In the genomic region with DNA sequence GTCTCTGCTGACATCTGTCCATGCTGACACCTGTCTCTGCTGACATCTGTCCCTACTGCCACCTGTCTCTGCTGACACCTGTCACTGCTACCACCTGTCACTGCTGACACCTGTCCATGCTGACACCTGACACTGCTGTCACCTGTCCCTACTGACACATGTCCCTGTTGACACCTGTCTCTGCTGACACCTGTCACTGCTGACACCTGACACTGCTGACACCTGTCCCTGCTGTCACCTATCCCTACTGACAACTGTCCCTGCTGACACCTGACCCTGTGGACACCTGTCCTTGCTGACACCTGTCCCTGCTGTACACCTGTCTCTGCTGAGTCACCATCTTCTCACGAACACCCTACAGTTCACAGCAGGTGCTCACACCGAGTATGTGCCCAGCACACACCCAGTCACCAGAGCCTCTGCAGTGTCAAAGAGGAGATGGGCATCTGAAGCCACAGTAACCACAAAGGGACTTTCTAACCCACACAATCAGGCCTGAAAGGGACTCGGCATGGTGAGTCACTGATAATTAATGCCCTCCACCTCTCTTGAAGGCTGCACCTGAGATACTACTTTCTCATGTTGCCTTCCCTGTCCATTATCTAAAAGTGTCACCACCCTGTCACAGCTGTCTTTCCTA, we compare ENCODE assay signal across 23 mouse cellular contexts. TPM values are rescaled to one million over a fixed set of nuclear protein-coding genes. Genes with fewer than 3 reads are reported as not detected.
DNase-seq lines count a peak whose midpoint lies in the region; ATAC-seq and TF ChIP-seq lines count a peak whose summit lies in the region.
"Had no signal": no experiment of that assay in that cellular context is flagged by ENCODE, and none has a peak within 500 bp of the region (broad histone marks: within the 10 kb centered on the region; RNA-seq: fewer than 3 reads in every experiment).

No protein-coding gene starts in this region.

- H3K27me3 ChIP-seq in liver, embryonic 12.5 days (replicated peaks): no peaks in the 10 kb centered on the region
- no peaks in the 10 kb centered on the region for H3K27me3 ChIP-seq in liver, embryonic 11.5 days (replicated peaks; ENCODE audit: control insufficient read depth, insufficient read depth, low read length)
- H3K27me3 ChIP-seq in C2C12 (ENCODE audit: control insufficient read depth, insufficient read depth, insufficient read length): no peaks in the 10 kb centered on the region
- H3K27me3 ChIP-seq in hindbrain, embryonic 14.5 days (ENCODE audit: control insufficient read depth, insufficient read depth, low read length): no peaks in the 10 kb centered on the region
- H3K27me3 ChIP-seq in midbrain, embryonic 16.5 days (ENCODE audit: control insufficient read depth, insufficient read depth, low read depth, low read length): no peaks in the 10 kb centered on the region
- H3K27me3 ChIP-seq: forebrain, embryonic 12.5 days; heart, embryonic 15.5 days; hindbrain, embryonic 13.5 days; limb, embryonic 13.5 days; midbrain, embryonic 12.5 days had no signal

- DNase-seq in liver, embryonic 11.5 days (ENCODE audit: low spot score): no peak
- DNase-seq in natural killer cell, adult 2 months (ENCODE audit: low spot score in 2 of 2): peak; percentile 33 to 56
- DNase-seq in adrenal gland, adult 18-20 months (ENCODE audit: low spot score in 2 of 2): no peak
- DNase-seq in hindbrain, embryonic 14.5 days (ENCODE audit: low spot score): no peak
- DNase-seq: adrenal gland, postnatal 25 days; B cell, adult 2 months; cerebellum, adult 8-10 months; gastrocnemius, postnatal 36 days; heart, postnatal 36 days; kidney, postnatal 4 days; lung, adult 2 months; thymus, adult 18-20 months; thymus, postnatal 36 days had no signal

- H3K9ac ChIP-seq in liver, embryonic 12.5 days: no peak overlapping the region
- H3K9ac ChIP-seq in liver, embryonic 11.5 days (ENCODE audit: low read depth, low read length): no peak overlapping the region
- H3K9ac ChIP-seq in hindbrain, embryonic 14.5 days: no peak overlapping the region
- no peak overlapping the region for H3K9ac ChIP-seq in midbrain, embryonic 16.5 days (ENCODE audit: low read depth, low read length)
- H3K9ac ChIP-seq: forebrain, embryonic 12.5 days; heart, embryonic 15.5 days; hindbrain, embryonic 13.5 days; limb, embryonic 13.5 days; midbrain, embryonic 12.5 days had no signal

- no peak for TF ChIP-seq CTCF in C2C12 (IDR thresholded peaks at IDR 0.05; ENCODE audit: control insufficient read depth, insufficient read depth, insufficient read length)

- 21% methylated on average over 3 of the region's 3 CpGs for WGBS in liver, embryonic 12.5 days (ENCODE audit: insufficient replicate concordance)
- 58% methylated on average over 3 of the region's 3 CpGs for WGBS in liver, embryonic 11.5 days
- WGBS in hindbrain, embryonic 14.5 days: 78% methylated on average over 3 of the region's 3 CpGs
- WGBS in midbrain, embryonic 16.5 days: 76% methylated on average over 3 of the region's 3 CpGs

- peaks cover 6% of the 10 kb centered on the region for H3K9me3 ChIP-seq in liver, embryonic 12.5 days (replicated peaks)
- H3K9me3 ChIP-seq in liver, embryonic 11.5 days (ENCODE audit: control insufficient read depth, low read length): peaks cover 6% of the 10 kb centered on the region; the same call in 1 of the 2 replicates
- peaks cover 5% of the 10 kb centered on the region; the same call in 1 of the 2 replicates for H3K9me3 ChIP-seq in hindbrain, embryonic 14.5 days (ENCODE audit: control insufficient read depth, low read length)
- no peaks in the 10 kb centered on the region for H3K9me3 ChIP-seq in midbrain, embryonic 16.5 days (replicated peaks; ENCODE audit: control insufficient read depth, low read length, poor library complexity, severe bottlenecking)
- H3K9me3 ChIP-seq: forebrain, embryonic 12.5 days; hindbrain, embryonic 13.5 days; midbrain, embryonic 12.5 days had no signal

- ATAC-seq in liver, embryonic 12.5 days: peak; percentile 44; the same call in 1 of the 2 replicates
- ATAC-seq in liver, embryonic 11.5 days (replicated peaks; ENCODE audit: low FRiP score): no peak; the same call in 1 of the 2 replicates
- ATAC-seq in granulocyte monocyte progenitor cell, adult 5-6 weeks (replicated peaks; ENCODE audit: poor library complexity, severe bottlenecking): peak; percentile 30; the same call in 1 of the 2 replicates
- no peak for ATAC-seq in hindbrain, embryonic 14.5 days (ENCODE audit: low FRiP score)
- no peak for ATAC-seq in midbrain, embryonic 16.5 days

- H3K4me2 ChIP-seq in liver, embryonic 12.5 days: no peak overlapping the region
- H3K4me2 ChIP-seq in liver, embryonic 11.5 days: no peak overlapping the region
- H3K4me2 ChIP-seq in hindbrain, embryonic 14.5 days (replicated peaks): no peak overlapping the region
- H3K4me2 ChIP-seq in midbrain, embryonic 16.5 days (ENCODE audit: low read length): no peak overlapping the region
- H3K4me2 ChIP-seq: forebrain, embryonic 12.5 days; heart, embryonic 15.5 days; hindbrain, embryonic 13.5 days; limb, embryonic 13.5 days; midbrain, embryonic 12.5 days had no signal

- H3K4me3 ChIP-seq in liver, embryonic 12.5 days: no peak overlapping the region
- no peak overlapping the region for H3K4me3 ChIP-seq in liver, embryonic 11.5 days (ENCODE audit: low read depth, low read length)
- no peak overlapping the region for H3K4me3 ChIP-seq in C2C12 (ENCODE audit: insufficient read depth, poor library complexity, severe bottlenecking)
- no peak overlapping the region for H3K4me3 ChIP-seq in hindbrain, embryonic 14.5 days (replicated peaks; ENCODE audit: low read length)
- no peak overlapping the region for H3K4me3 ChIP-seq in midbrain, embryonic 16.5 days (ENCODE audit: low read depth, low read length)
- H3K4me3 ChIP-seq: erythroblast, embryonic 14.5 days; forebrain, embryonic 12.5 days; heart, embryonic 15.5 days; hindbrain, embryonic 13.5 days; limb, embryonic 13.5 days; midbrain, embryonic 12.5 days had no signal

- peaks cover 21% of the 10 kb centered on the region for H3K4me1 ChIP-seq in liver, embryonic 12.5 days
- peaks cover 8% of the 10 kb centered on the region for H3K4me1 ChIP-seq in liver, embryonic 11.5 days (replicated peaks; ENCODE audit: control insufficient read depth, insufficient read depth, low read length)
- 0 out of 2 replicates have a peak, but pooled peaks cover 5% of the 10 kb centered on the region for H3K4me1 ChIP-seq in hindbrain, embryonic 14.5 days (replicated peaks; ENCODE audit: control insufficient read depth, insufficient read depth, low read length)
- no peaks in the 10 kb centered on the region for H3K4me1 ChIP-seq in midbrain, embryonic 16.5 days (ENCODE audit: control insufficient read depth, insufficient read depth, low read length)
- H3K4me1 ChIP-seq: forebrain, embryonic 12.5 days; midbrain, embryonic 12.5 days had no signal

- H3K79me3 ChIP-seq in C2C12 (ENCODE audit: low read depth): no peaks in the 10 kb centered on the region

- H3K79me2 ChIP-seq in C2C12 (ENCODE audit: control insufficient read depth, insufficient read depth): no peaks in the 10 kb centered on the region

- 0 out of 2 replicates have a peak, but pooled peaks cover 3% of the 10 kb centered on the region for H3K36me3 ChIP-seq in liver, embryonic 12.5 days
- peaks cover 4% of the 10 kb centered on the region; the same call in 1 of the 2 replicates for H3K36me3 ChIP-seq in liver, embryonic 11.5 days (ENCODE audit: control insufficient read depth, insufficient read depth, low read length)
- no peaks in the 10 kb centered on the region for H3K36me3 ChIP-seq in C2C12 (ENCODE audit: control insufficient read depth, insufficient read depth)
- H3K36me3 ChIP-seq in hindbrain, embryonic 14.5 days (replicated peaks; ENCODE audit: control insufficient read depth, insufficient read depth): no peaks in the 10 kb centered on the region
- no peaks in the 10 kb centered on the region for H3K36me3 ChIP-seq in midbrain, embryonic 16.5 days (ENCODE audit: control insufficient read depth, insufficient read depth, low read length)
- H3K36me3 ChIP-seq: forebrain, embryonic 12.5 days; heart, embryonic 15.5 days; hindbrain, embryonic 13.5 days; limb, embryonic 13.5 days; midbrain, embryonic 12.5 days had no signal

- H3K27ac ChIP-seq in liver, embryonic 12.5 days: no peak overlapping the region
- H3K27ac ChIP-seq in liver, embryonic 11.5 days (ENCODE audit: low read depth, low read length): no peak overlapping the region
- H3K27ac ChIP-seq in hindbrain, embryonic 14.5 days: no peak overlapping the region
- no peak overlapping the region for H3K27ac ChIP-seq in midbrain, embryonic 16.5 days (ENCODE audit: low read length)
- H3K27ac ChIP-seq: forebrain, embryonic 12.5 days; heart, embryonic 15.5 days; hindbrain, embryonic 13.5 days; midbrain, embryonic 12.5 days had no signal

- H3ac ChIP-seq in C2C12 (ENCODE audit: control insufficient read depth, insufficient read length, low read depth): no peak overlapping the region

TF ChIP-seq in C2C12, 6 proteins besides CTCF, POLR2A, EP300 and RAD21:
- TF ChIP-seq FOSL1 (IDR thresholded peaks at IDR 0.05; ENCODE audit: insufficient read depth, low read length, poor library complexity, severe bottlenecking) (no peak), MYOD1 (IDR thresholded peaks at IDR 0.05; ENCODE audit: control insufficient read depth, insufficient read length, low read depth) (peak; percentile 84), MAX (IDR thresholded peaks at IDR 0.05) (no peak), CEBPB (IDR thresholded peaks at IDR 0.05; ENCODE audit: low read depth) (no peak)

RNA-seq across cellular contexts. Expression of gene Ripor3, which starts 13.5 kb away (rescaled TPM):
- 2.4 and 2.9 TPM in 2 replicates for polyA plus RNA-seq in liver, embryonic 12.5 days (2016; fragmentation: Nextera tagmentation; extraction: Ambion mirVana)
- 3.1 and 3.6 TPM in 2 replicates for polyA plus RNA-seq in liver, embryonic 11.5 days (2014; fragmentation: Nextera tagmentation; extraction: Ambion mirVana)
- polyA plus RNA-seq in C2C12 (2012; fragmentation: generic; extraction: Trizol): 0.04 TPM
- not detected in 2 replicates for total RNA-seq in granulocyte monocyte progenitor cell, adult 5-6 weeks (2014; fragmentation: Nextera tagmentation)
- total RNA-seq in granulocyte monocyte progenitor cell, adult 5-6 weeks (2017): not detected in 2 replicates
- 1 to 10 TPM; 1.8 TPM for total RNA-seq in adrenal gland, adult 18-20 months (2021)
- 0.13 and 0.30 TPM in 2 replicates for polyA plus RNA-seq in hindbrain, embryonic 14.5 days (2014; fragmentation: Nextera tagmentation; extraction: Ambion mirVana)
- 0.53 and 0.58 TPM in 2 replicates for polyA plus RNA-seq in midbrain, embryonic 16.5 days (2015; fragmentation: Nextera tagmentation; extraction: Ambion mirVana)

RNA-seq across cellular contexts. Expression of gene Pard6b, which starts 56.9 kb away (rescaled TPM):
- 4.5 and 4.9 TPM in 2 replicates for polyA plus RNA-seq in liver, embryonic 12.5 days (2016; fragmentation: Nextera tagmentation; extraction: Ambion mirVana)
- 6.0 and 6.1 TPM in 2 replicates for polyA plus RNA-seq in liver, embryonic 11.5 days (2014; fragmentation: Nextera tagmentation; extraction: Ambion mirVana)
- polyA plus RNA-seq in C2C12 (2012; fragmentation: generic; extraction: Trizol): 0.33 TPM
- total RNA-seq in granulocyte monocyte progenitor cell, adult 5-6 weeks (2014; fragmentation: Nextera tagmentation): 0.58 TPM in 1 of 2 replicates, not detected in the other
- total RNA-seq in granulocyte monocyte progenitor cell, adult 5-6 weeks (2017): 0.04 and 0.21 TPM in 2 replicates
- 1 to 10 TPM; 1.2 to 1.6 TPM for total RNA-seq in adrenal gland, adult 18-20 months (2021)
- 9.5 and 10.0 TPM in 2 replicates for polyA plus RNA-seq in hindbrain, embryonic 14.5 days (2014; fragmentation: Nextera tagmentation; extraction: Ambion mirVana)
- polyA plus RNA-seq in midbrain, embryonic 16.5 days (2015; fragmentation: Nextera tagmentation; extraction: Ambion mirVana): 6.8 and 7.3 TPM in 2 replicates

Comparison
In these comparisons a context has a peak if more than half of its experiments do, and no peak if none do; other contexts are left out.
1. ATAC-seq: peak in liver, embryonic 12.5 days (single experiment) and granulocyte monocyte progenitor cell, adult 5-6 weeks (single experiment); none in liver, embryonic 11.5 days (single experiment), hindbrain, embryonic 14.5 days (single experiment) and midbrain, embryonic 16.5 days (single experiment).
2. DNase-seq: peak in natural killer cell, adult 2 months (2 of 2); none in liver, embryonic 11.5 days (single experiment), adrenal gland, adult 18-20 months (0 of 2) and hindbrain, embryonic 14.5 days (single experiment).